Mouse (Mus musculus): ENCODE measurements around the gene Myrf.

DNA sequence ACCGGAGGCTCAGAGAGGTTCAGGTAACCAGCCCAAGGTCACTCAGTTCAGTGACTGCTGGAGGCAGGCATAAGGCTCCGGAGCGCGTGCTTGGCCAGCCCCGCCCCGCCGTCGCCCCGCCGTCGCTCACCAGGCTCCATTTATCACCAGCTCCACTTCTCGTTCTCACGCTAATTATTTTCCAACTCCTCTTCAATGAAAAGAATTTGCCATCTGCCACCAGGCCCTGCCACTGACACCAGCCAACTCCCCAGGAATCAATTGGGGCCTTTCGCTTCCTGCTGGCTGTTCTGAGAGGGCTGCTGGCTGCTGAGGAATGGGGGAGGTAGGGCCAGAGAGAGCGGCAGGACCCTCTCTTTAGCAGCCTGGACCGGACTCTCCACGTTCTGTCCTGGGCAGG, 36.8 kb upstream of the Myrf start:
- TF ChIP-seq CTCF (IDR thresholded peaks at IDR 0.05; ENCODE audit: low read depth) (no peak), EP300 (IDR thresholded peaks at IDR 0.05; ENCODE audit: low read depth) (no peak)
